Mouse (Mus musculus) kidney, adult 11 months (tissue): Measurements from ENCODE around the gene Zdhhc18.
"Not testable (repeated sequence)": the region's sequence is repeated elsewhere in the genome, so short reads cannot be mapped to it uniquely, and the experiment has no call there.

ENCODE experiments used
- DNase-seq: peaks from one replicate; pipeline ENCODE4 v3.0.0; 2022

Zdhhc18 gene

DNA sequence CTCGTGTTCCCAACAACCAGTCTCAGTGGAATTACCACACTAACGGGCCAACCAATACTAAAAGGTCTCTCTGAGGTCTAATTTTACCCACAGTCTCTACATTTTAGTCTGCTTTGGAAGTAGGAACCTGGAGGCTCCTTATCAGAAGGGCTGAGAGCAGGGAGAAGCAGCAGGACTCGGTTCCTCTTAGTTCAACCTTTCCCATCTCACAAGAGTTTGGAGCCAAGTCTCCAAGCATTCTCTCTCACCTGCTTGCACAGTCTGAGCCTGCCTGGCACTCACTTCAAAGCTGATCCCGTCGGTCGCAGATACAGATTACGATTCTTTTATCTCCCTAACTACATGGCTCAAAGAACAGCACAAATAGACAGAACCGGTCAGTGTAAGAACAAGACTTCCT is 13.0 kb upstream of the Zdhhc18 start:
- DNase-seq, result no peak

DNA sequence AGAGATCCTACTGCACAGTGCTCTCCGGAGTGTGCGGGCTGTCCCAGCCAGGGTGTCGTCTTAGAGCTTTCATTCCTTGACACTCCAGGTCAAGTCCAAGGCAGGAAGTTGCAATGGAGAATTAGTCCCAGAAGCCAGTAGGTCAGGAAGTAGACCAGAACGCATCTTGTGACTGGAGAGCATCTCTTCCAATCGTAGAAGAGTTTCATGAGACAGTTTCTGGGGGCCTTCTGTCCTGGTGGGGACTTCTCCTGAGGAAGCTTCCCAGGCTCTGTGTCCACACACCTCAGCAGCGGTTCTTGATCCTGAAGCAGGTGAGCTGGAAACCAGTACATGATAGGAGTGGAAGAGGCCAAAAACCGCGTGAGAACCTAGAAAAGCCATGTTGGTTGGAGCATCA is 12.5 kb upstream of the Zdhhc18 start:
- DNase-seq, result no peak

DNA sequence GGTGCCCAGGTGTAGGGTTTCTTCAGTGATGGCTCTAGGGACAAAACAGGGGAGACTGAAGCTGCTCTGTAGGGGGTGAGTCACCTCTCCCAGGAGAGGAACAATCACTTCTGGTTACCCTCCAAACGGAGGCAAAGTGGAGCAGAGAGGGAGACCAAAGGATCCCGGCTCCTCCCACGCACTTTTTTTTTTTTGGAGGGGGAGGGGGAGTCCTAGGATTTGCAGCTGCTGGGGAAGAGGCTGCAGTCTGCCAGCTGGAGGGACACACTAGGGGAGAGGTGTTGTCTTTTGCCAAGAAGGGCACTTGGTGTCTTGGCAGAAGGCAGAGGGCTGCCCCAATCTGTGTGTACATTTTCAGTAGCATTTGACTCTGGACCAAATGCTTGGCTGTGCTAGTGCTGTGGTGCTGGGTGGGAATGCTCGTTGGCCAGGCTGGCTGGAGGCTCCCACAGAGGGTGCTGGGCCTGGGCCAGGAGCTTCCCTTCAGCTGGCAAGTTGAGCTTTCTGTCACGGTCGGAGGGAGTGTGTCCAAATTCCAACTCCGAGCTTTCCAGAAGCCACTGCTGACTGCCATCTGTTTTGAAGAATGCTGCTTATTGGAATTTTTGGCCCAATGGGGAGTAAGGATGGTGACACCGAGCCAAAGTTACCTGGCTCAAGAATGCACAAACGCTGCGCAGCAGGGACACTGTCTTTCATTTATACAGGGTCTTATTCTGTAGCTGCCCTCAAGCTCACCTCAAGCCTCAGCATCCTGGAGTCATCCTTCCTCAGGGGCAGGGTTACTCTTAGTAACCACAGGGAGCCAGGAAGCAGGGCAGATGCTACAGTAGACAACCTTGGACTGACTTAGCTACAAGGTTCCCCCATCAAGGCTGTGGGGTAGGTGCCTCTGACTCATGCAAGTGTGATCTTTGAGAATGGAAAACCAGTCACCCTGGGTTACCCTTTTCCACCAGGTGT is 10.5 kb upstream of the Zdhhc18 start:
- peak; percentile 95 for DNase-seq

DNA sequence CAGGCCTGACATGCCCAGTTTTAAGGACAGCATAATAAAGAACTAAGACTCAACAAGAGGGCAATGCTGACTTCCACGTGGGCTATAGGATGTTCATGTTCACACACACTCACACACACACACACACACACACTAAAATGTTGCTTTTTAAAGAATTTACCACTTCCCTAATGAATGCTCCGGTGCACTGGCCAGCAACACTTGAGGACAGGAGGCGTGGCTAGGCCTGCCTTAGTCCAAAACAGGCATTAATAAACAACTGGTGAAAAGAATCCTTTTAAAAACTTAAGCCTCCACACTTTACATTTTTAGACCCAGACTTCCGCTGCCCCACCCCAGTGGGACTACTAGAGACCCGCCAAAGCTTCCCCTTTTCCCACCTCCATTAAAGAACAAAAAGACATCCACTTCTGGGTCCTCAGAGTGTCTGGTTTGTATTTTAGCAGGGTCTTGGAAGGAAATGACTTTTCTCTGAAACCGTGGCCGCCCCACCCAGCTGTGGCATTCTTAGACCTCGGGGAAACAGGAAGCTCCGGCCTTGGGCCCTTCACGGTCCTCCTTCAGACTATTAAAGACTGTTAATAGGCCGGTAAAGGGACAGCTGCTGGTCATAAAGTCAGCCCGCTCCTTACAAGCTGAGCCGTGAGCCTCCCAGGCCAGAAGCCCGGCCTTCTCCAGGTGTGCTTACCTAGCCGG is 9.7 kb upstream of the Zdhhc18 start:
- DNase-seq, result peak; percentile 83

DNA sequence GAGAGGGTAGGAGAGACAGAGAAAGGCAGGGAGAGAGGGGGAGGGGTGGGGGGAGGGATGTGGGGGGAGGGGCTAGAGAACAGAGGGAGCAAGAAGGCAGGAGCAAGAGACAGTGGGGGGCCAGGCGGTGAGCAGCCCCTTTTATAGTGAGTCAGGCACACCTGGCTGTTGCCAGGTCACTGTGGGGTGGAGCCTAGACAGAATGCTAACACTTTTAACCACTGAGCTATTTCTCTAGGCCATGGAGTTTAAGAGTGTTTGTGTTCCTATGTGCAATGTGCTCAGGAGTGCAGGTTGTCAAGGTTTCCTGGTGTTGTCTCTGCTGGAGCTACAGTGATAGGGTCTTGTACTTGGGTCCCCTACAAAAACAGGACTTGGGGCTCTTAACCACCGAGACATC is 8.8 kb upstream of the Zdhhc18 start:
- no peak for DNase-seq

DNA sequence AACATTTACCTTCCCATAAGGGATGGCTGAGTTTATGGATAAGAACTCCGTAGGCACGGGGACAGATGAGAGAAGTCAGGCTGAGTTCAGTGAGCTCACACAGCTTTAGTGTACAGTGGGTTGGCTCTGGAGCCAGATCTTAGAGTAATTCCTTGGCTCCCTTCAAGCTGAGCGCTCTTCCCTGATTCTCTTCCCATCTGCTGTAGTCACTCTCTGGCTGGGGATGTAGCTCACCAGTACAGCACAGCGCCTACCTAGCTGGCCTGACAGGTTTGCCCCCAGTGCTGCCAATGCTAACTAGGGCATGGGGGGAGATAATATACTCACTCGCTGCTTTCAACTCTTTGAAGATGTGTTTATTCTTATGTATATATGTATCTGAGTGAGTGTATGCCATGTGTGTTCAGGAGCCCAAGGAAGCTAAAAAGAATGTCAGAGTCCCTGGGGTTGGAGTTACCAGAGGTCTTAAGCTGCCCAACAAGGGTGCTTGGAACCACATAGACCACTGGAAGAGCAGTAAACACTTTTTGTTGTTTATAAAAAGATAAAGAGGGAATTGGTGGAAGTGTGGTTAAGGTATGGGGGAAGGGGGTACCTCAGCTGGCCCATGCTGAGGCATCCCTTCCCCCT is 8.0 kb upstream of the Zdhhc18 start:
- DNase-seq, result no peak

DNA sequence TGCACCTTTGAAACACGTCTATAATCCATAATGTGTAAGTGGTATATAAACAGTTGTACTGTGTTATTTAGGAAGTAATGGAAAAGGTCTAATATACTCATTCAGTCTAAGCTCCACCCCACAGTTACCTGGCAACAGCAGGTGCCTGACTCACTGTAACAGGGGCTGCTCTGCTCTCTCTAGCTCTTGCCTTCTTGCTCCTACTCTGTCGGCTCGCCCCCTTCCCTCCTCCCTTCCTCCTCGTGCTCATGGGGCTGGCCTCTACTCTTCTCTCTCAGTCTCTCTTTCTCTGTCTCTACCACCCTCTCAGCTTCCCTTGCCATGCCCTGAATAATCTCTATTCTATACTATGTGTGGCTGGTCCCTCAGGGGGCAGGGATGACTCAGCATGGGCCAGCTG is 7.0 kb upstream of the Zdhhc18 start:
- peak; percentile 22 for DNase-seq

DNA sequence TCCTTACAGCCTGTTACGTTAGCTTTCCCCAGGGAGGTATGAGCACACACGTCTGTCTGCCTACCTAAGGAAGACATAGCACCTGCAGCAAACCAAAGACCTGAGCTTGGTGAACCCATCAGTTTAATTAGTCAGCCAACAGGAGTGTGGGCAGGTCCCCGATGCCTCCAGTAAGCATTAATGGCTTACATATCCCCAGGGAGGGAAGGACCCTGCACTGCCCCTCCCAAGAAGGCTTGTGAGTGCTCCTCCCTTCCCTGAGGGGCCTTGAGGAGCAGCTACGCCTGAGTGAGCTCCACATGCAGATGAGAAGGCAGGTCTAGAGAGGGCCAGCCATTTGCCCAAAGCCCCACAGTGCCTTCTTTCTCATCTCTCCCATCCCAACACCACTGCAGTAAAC is 6.3 kb upstream of the Zdhhc18 start:
- peak; percentile 83 for DNase-seq

DNA sequence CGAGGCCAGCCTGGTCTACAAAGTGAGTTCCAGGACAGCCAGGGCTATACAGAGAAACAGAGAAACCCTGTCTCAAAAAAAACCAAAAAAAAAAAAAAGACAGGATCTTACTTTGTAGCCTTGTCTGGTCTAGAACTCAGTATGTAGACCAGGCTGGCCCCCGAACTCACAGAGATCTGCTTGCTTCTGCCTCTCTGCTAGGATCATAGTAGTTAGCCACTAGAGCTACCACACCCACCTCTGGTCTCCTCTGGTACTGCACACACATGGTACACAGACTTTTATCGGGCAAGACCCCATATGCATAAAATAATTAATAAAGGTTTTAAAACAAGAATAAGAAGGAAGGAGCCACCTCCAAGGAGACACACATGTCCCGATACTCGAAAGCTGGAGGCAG is 4.1 kb upstream of the Zdhhc18 start:
- not testable (repeated sequence) for DNase-seq

DNA sequence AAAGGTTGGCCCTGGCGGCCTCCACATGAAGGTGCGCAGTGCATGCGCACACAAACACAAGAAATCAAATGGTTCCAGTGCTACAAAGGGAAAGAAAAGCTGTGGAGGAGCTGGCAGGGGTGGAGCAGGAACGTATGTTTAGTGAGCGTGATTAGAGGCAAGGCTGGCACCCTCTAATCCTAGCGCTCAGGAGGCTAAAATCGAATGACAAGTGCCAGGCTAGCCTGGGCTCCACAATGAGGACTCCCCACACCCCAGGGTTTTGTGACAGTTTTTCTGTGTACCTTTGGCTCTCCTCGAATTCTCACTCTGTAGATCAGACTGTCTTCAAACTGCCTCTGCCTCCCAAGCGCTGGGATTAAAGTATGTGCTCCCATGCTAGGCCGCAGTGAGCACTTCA is 2.8 kb upstream of the Zdhhc18 start:
- DNase-seq, result no peak

DNA sequence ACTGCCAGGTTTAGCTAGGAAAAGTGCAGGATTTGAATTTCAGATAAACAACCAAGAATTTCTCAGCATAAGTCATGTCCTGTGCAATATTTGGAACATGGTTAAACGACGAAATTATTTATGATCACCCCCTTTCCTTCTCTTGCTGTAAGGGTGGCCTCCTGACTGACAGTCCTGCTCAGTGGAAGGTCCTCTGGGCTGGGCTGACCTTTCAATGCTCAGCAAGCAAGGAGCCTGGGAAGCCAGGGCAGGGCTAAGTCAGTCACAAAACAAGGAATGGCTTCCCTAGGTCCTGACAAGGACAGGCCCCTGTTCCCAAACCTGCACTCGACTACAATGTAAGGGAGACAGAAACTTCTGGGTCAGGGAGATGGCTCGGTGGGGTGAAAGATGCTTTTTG is 2.0 kb upstream of the Zdhhc18 start:
- DNase-seq, result no peak

DNA sequence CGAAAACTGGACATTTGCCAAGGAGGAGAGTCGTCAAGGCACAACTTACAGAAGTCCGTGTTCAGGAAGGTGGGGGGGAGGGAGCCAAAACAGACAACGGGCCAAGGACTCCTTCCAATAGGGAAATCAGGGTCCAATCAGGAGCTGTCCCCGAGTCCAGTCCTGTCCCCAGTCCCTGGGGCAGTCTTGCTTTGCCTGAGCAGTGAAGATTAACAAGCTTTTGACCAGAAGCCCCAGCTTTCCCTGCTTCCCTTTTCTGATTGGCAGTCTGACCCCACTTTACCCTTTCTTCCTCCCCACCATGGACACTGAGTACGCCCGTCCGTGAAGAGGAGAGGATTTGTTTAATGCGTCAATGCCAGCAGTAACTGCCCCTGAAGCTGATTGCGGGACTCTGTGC is 1.5 kb upstream of the Zdhhc18 start:
- DNase-seq, result no peak

DNA sequence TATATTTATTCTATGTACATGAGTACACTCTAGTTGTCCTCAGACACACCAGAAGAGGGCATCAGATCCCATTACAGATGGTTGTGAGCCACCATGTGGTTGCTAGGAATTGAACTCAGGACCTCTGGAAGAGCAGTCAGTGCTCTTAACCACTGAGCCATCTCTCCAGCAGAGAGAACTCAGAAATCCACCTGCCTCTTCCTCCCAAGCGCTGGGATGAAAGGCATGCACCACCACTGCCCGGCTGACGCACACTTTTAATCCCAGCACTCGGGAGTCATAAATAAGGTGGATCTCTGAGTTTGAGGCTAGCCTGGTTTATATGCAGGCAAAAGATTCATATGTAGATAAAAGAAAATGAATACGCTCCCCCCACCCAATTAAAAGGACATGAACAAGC is 490 bp downstream of the Zdhhc18 start:
- DNase-seq, result not testable (repeated sequence)

DNA sequence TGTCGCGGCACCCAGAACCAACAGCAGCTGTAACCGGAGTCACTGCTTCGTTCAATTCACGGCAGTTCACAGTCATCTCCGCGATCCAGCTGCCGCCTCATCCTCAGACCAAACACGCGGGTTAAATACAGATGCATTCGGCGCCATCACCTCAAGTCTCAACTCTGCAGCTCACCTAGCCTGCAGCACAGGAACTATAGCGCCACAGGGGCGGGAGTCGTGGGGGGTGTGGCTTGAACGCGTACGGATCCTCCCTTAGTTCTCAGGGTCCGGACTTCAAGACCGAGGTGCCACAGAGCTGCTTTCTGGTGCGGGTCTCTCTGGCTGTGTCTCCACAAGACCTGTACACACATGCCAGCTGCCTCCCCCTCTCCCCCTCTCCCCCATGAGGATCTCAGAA is 4.3 kb downstream of the Zdhhc18 start:
- DNase-seq, result no peak

DNA sequence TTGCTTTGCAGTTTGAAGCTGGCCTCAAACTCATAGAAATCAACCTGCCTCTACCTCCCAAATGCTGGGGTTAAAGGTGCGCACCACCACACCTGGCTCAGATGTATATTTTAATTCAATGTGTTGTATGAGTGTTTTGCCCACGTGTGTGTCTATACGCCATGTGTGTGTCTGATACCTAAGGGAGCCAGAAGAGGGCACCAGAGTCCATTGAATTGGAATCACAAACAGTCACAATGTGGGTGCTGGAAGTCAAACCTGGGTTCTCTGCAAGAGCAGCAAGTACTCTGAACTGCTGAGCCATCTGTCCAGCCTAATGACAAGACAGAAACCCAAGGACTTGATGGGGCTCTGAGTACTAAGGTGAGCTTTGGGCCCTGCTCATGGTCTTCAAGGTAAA is 4.8 kb downstream of the Zdhhc18 start:
- DNase-seq, result no peak

DNA sequence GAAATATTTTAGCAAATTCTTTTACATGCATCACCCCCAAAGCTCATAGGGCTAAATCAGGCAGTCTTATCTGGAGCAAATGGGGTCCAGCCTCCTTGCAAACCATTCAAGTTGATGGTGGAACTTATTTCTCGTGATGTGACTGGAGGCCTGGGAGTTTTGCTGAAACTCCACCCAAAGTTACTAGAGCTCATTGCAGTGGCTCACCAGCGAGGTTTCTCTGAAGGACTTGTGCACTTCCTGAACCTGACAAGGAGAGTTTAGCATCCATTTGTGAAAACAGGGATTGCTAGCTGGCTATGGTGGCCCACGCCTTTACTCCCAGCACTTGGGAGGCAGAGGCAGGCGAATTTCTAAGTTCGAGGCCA is 15.9 kb downstream of the Zdhhc18 start:
- DNase-seq, result no peak

DNA sequence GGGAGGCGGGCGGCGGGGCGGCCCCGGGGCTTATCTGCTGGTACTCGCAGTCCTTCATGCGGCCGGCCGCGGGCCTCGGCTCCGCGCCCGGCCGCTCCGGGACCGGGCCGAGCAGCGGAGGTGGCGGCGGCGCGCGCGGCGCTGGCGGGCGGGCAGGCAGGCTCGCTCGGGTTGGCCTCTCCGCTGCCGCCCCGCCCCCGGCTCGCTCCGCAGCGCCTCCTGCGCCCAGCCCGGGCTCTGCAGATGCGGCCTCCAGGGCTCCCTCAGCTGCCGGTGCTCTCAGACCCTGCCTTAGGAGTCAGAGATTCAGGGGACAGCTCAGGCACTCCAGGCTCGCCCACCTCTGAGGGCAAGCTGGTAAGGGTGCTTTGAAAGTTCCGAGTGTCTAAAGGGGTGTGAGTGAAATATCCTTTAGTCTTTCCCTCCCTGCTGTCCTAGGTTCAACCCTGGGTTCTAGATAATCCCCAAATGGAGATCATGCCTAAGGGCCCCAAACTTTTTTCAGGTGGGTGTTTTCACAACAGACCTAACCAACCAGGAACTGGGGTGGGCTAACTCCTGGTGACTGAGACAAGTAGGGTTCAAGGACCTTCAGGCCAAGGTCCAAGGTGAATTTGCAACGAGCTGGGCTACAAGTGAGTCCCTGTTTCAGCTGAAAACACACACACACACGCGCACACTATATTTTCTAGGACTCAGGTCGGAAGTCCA is 16.5 kb downstream of the Zdhhc18 start:
- peak; percentile 86 for DNase-seq

DNA sequence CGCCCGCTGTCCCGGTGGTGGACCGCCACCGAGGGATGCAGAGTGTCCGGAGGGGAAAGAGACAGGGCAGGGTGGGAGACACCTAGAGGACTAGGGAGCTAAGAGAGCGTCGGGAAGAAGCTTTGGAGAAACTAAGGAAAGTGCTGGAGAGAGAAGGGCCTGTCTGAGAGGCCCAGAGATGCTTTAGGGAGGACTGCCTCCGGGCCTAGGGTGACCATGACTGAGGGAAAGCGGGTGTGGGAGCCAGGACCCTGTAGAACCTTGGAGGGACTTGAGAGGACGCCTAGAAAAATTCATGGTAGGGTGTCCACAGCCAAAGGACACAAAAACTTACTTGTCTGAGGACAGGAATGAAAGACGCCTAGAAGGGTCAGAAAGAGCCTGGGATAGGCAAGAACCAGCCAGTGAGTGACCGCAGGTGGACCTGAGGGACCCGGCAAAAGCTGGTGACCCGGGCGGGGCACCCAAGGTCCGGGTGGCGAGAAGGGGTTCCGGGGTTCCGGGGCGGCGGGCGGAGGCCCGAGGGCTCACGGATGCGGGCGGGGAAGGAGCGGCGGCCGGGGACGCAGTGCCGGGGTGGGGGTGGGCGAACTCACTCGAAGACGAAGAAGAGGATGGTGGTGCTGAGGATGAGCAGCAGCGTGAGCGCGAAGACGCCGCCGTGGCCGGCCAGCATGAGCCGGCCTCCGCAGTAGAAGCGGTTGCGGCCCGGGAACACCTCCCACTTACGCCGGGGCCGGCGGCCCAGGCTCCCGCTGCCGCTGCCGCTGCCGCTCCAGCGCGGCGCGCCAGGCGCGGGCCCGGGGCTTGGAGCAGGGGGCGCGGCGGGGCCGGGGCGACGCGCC is 17.2 kb downstream of the Zdhhc18 start:
- DNase-seq, result peak; percentile 32

DNA sequence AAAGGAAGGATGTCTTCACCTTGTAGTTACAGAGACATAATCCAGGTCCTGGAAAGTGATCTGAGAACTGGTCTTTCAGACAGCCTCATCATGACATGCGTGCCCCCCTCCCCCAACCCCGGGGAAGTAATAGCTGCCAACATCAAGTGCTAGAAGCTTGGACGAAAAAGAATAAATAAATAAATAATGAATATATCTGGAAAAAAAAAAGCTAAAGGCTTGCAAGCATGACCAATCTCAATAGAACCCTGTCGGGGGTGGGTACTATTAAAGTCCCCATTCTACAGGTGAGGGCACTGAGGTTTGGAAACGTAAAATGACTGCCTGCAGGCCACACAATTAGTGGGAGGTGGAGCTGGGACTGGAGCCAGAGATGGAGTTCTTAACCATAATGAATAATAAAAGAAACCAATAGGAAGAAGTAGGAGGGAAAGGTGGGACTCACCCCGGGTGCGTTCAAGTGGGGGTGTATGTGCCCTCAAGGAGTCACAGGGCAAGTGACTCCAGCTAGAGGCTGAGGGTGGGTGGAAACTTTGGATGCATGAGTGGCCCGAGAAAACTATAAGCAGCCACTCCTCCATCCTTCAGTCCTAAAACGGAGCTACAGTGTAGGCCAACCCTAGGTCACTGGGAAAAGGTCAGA is 18.1 kb downstream of the Zdhhc18 start:
- DNase-seq, result peak; percentile 55

DNA sequence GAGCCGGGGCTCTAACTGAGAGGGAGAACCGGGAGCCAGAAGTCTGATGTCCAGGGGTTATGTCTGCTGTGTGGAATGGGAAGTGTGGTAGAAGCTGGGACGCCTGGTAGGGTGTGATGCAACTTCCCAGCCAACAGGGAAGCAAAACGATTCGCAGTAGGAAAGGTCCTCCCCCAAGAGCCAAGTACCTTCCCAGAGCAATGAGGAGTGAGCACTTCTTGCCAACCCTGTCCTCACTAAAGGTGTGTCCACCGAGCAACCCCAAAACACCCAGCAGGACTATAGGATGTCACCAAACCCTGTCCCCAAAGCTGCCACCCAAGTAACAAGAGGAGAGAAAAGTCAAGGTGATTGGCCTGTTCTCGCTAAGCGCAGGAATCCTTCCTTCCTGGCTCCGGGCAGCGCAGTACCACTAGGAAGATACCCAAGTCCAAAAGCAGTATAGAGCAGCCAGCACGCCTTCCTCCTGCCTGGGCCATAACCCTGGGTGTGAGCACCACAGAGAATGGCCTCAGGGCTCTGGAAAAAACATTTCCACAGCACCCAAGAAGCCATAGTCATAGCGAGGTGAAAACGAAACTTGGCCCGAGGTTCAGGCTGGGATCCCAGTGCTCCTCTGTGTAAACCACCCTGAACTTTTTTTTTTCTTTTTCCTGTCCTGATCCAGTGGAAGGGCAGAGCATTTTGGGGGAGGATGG is 18.7 kb downstream of the Zdhhc18 start:
- DNase-seq, result peak; percentile 34

DNA sequence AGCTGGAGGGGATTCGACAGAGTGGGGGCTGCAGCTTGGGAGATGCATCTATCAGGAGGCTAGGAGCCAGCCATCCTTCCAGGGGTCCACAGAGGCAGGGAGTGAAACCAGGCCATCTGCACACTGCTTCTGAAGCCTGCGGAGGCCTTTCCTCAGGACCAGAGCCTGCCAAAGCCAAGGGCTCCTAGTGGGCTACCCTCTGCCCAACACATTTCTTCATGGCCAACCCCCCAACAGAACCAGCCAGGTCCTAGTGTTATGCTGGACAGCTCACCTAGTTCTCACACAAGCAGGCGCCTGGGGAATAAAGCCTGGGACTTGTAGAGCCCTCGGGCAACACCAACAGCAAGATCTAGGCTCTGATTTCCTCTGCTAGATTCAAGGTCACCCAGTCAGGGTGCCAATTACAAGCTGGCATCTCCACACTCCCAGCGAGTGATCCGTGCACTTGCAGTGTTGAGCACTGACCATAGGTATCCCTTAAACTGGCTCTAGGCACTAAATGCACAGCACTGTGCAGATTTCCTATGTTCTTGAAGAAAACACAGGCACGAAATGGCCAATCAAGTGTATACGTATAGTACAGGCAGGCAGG is 19.5 kb downstream of the Zdhhc18 start:
- DNase-seq, result no peak
